Mouse (Mus musculus): Measurements from ENCODE around the gene H2-DMa. TPM values are rescaled to one million over a fixed set of nuclear protein-coding genes. Genes with fewer than 3 reads are reported as not detected.
"Not testable (repeated sequence)": the region's sequence is repeated elsewhere in the genome, so short reads cannot be mapped to it uniquely, and the experiment has no call there.

H2-DMa gene
- polyA plus RNA-seq, 1 experiment, result 177 TPM

DNA sequence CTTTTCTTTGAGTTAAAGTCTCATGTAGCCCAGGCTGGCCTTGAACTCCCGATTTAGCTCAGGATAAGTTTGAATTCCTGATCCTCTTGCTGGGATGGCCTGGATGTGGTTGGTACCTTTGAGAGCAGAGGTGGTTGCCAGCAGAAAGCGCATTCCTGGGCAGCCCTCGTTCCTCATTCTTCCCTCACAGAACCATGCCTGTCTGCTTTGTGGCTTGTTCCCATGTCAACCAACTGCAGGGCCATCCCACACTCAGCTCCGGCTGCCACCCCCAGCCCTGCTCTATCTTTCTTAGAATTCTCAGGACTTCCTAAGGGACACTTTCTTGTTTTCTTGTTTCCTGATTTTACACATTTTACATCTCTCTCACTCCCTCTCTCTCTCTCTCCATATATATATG, 22.1 kb downstream of the H2-DMa start:
- no peak for TF ChIP-seq CTCF (IDR thresholded peaks at IDR 0.05; ENCODE audit: borderline replicate concordance, control insufficient read depth, extremely low read depth, insufficient read depth, low read length, poor library complexity)
- TF ChIP-seq POLR2A (IDR thresholded peaks at IDR 0.05; ENCODE audit: control insufficient read depth, extremely low read depth, insufficient read depth, low read length, poor library complexity), result no peak
- H3K36me3 ChIP-seq (ENCODE audit: control insufficient read depth, insufficient read depth, low read length), result no peaks in the 10 kb centered on the region
- H3K27ac ChIP-seq (ENCODE audit: control insufficient read depth, insufficient read depth, low read length), result no peak overlapping the region
- no peaks in the 10 kb centered on the region for H3K27me3 ChIP-seq (ENCODE audit: control insufficient read depth, insufficient read depth, low read length)
- H3K4me3 ChIP-seq (ENCODE audit: control insufficient read depth, insufficient read depth, low read length), result no peak overlapping the region
- DNase-seq, result no peak
- 41% methylated on average over 4 of the region's 4 CpGs for WGBS
- H3K4me1 ChIP-seq (replicated peaks; ENCODE audit: control insufficient read depth, insufficient read depth, low read length), result peaks cover 35% of the 10 kb centered on the region

DNA sequence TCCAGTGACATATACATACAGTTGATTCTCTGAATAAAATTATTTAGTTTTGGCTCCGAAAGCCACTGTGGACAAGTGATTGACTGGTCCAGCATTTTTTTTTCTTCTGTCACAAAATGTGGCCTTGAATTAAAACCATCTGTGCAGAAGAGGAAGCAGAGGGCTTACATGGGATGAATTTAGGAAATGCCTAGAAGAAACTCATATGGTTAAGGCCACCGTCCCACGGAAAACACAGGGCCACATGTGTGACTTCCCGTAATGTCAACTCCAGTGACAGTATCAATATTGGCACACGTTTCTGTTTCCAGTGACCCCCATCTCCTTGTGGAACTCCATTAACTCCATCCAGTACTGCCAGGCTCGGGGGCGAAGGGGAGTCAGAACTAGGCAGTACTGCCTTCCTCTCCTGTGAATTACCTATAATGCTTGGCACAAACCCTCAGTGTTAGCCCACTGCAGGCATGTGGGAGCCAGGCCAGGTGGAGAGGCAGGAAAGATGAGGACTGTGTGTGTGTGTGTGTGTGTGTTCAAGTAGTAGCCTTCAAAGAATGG, 23.2 kb downstream of the H2-DMa start:
- TF ChIP-seq CTCF (IDR thresholded peaks at IDR 0.05; ENCODE audit: borderline replicate concordance, control insufficient read depth, extremely low read depth, insufficient read depth, low read length, poor library complexity) (no peak), POLR2A (IDR thresholded peaks at IDR 0.05; ENCODE audit: control insufficient read depth, extremely low read depth, insufficient read depth, low read length, poor library complexity) (no peak)
- Histone ChIP-seq H3K27ac (ENCODE audit: control insufficient read depth, insufficient read depth, low read length) (peak overlapping the region; percentile 87), H3K27me3 (ENCODE audit: control insufficient read depth, insufficient read depth, low read length) (no peaks in the 10 kb centered on the region), H3K36me3 (ENCODE audit: control insufficient read depth, insufficient read depth, low read length) (no peaks in the 10 kb centered on the region), H3K4me1 (replicated peaks; ENCODE audit: control insufficient read depth, insufficient read depth, low read length) (peaks cover 27% of the 10 kb centered on the region), H3K4me3 (ENCODE audit: control insufficient read depth, insufficient read depth, low read length) (peak overlapping the region; percentile 8; the same call in 1 of the 2 replicates)
- no peak for DNase-seq
- 44% methylated on average over 7 of the region's 7 CpGs for WGBS

DNA sequence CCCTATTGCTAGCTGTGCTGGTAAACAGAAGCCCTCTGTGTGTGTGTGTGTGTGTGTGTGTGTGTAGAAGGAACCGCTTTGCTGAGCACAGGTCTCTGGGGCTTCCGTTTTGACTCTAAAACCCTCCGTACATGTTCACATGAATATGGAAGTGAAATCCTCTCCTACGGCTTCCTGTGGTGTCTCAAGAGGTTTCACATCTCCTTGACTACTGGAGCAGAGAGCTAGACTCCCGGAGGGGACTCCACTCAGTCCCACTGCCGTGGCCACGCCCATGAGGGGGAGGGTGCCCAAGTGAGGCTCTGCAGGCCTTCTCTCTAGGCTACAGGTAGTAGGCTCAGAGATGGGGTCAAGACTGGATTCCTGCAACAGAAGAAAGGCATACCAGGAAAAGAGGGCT, 23.7 kb downstream of the H2-DMa start, which contains the start of gene H2-DMb2:
Gene H2-DMb2 (plus strand): TSS at position 275 of the 400 bp plus-strand sequence.
- no peak for TF ChIP-seq CTCF (IDR thresholded peaks at IDR 0.05; ENCODE audit: borderline replicate concordance, control insufficient read depth, extremely low read depth, insufficient read depth, low read length, poor library complexity)
- TF ChIP-seq POLR2A (IDR thresholded peaks at IDR 0.05; ENCODE audit: control insufficient read depth, extremely low read depth, insufficient read depth, low read length, poor library complexity), result no peak
- 4% methylated on average over 7 of the region's 7 CpGs for WGBS
- Histone ChIP-seq H3K36me3 (ENCODE audit: control insufficient read depth, insufficient read depth, low read length) (no peaks in the 10 kb centered on the region), H3K4me3 (ENCODE audit: control insufficient read depth, insufficient read depth, low read length) (peak within 1 kb of the TSS; percentile 8), H3K27me3 (ENCODE audit: control insufficient read depth, insufficient read depth, low read length) (no peaks in the 10 kb centered on the region), H3K4me1 (replicated peaks; ENCODE audit: control insufficient read depth, insufficient read depth, low read length) (peaks cover 27% of the 10 kb centered on the region), H3K27ac (ENCODE audit: control insufficient read depth, insufficient read depth, low read length) (peak within 1 kb of the TSS; percentile 87)
- peak; percentile 87 for DNase-seq

GRCm38 (mm10) chr17:34143461-34143860, 24.1 kb downstream of the H2-DMa start:
- H3K27ac ChIP-seq (ENCODE audit: control insufficient read depth, insufficient read depth, low read length), result peak overlapping the region; percentile 87
- DNase-seq, result no peak
- no peaks in the 10 kb centered on the region for H3K27me3 ChIP-seq (ENCODE audit: control insufficient read depth, insufficient read depth, low read length)
- TF ChIP-seq POLR2A (IDR thresholded peaks at IDR 0.05; ENCODE audit: control insufficient read depth, extremely low read depth, insufficient read depth, low read length, poor library complexity) (no peak), CTCF (IDR thresholded peaks at IDR 0.05; ENCODE audit: borderline replicate concordance, control insufficient read depth, extremely low read depth, insufficient read depth, low read length, poor library complexity) (no peak)
- H3K36me3 ChIP-seq (ENCODE audit: control insufficient read depth, insufficient read depth, low read length), result no peaks in the 10 kb centered on the region
- no peak overlapping the region; the same call in 1 of the 2 replicates for H3K4me3 ChIP-seq (ENCODE audit: control insufficient read depth, insufficient read depth, low read length)
- WGBS, result 15% methylated on average over 5 of the region's 5 CpGs
- H3K4me1 ChIP-seq (replicated peaks; ENCODE audit: control insufficient read depth, insufficient read depth, low read length), result peaks cover 27% of the 10 kb centered on the region

- H3K27me3 ChIP-seq (ENCODE audit: control insufficient read depth, insufficient read depth, low read length); H3K27ac ChIP-seq (ENCODE audit: control insufficient read depth, insufficient read depth, low read length); DNase-seq; H3K36me3 ChIP-seq (ENCODE audit: control insufficient read depth, insufficient read depth, low read length); H3K4me3 ChIP-seq (ENCODE audit: control insufficient read depth, insufficient read depth, low read length): not testable (repeated sequence)
- WGBS, result 75% methylated on average over 4 of the region's 4 CpGs
- H3K4me1 ChIP-seq (replicated peaks; ENCODE audit: control insufficient read depth, insufficient read depth, low read length), result peaks cover 27% of the 10 kb centered on the region
These were observed 24.9 kb downstream of the H2-DMa start for GRCm38 (mm10) chr17:34144221-34144620.

- Histone ChIP-seq H3K27ac (ENCODE audit: control insufficient read depth, insufficient read depth, low read length) (peak overlapping the region; percentile 63), H3K4me1 (replicated peaks; ENCODE audit: control insufficient read depth, insufficient read depth, low read length) (peaks cover 27% of the 10 kb centered on the region), H3K27me3 (ENCODE audit: control insufficient read depth, insufficient read depth, low read length) (no peaks in the 10 kb centered on the region), H3K36me3 (ENCODE audit: control insufficient read depth, insufficient read depth, low read length) (no peaks in the 10 kb centered on the region), H3K4me3 (ENCODE audit: control insufficient read depth, insufficient read depth, low read length) (no peak overlapping the region; the same call in 1 of the 2 replicates)
- 41% methylated on average over 3 of the region's 3 CpGs for WGBS
- TF ChIP-seq POLR2A (IDR thresholded peaks at IDR 0.05; ENCODE audit: control insufficient read depth, extremely low read depth, insufficient read depth, low read length, poor library complexity) (no peak), CTCF (IDR thresholded peaks at IDR 0.05; ENCODE audit: borderline replicate concordance, control insufficient read depth, extremely low read depth, insufficient read depth, low read length, poor library complexity) (no peak)
- no peak for DNase-seq
These were observed 25.6 kb downstream of the H2-DMa start for GRCm38 (mm10) chr17:34144960-34145371.

- 43% methylated on average over 4 of the region's 4 CpGs for WGBS
- peak; percentile 36 for DNase-seq
- no peaks in the 10 kb centered on the region for H3K27me3 ChIP-seq (ENCODE audit: control insufficient read depth, insufficient read depth, low read length)
- peak within 1 kb of the TSS; percentile 3; the same call in 1 of the 2 replicates for H3K4me3 ChIP-seq (ENCODE audit: control insufficient read depth, insufficient read depth, low read length)
- peaks cover 3% of the 10 kb centered on the region; the same call in 1 of the 2 replicates for H3K4me1 ChIP-seq (replicated peaks; ENCODE audit: control insufficient read depth, insufficient read depth, low read length)
- H3K27ac ChIP-seq (ENCODE audit: control insufficient read depth, insufficient read depth, low read length), result peak within 1 kb of the TSS; percentile 19; the same call in 1 of the 2 replicates
- no peaks in the 10 kb centered on the region for H3K36me3 ChIP-seq (ENCODE audit: control insufficient read depth, insufficient read depth, low read length)
- no peak for TF ChIP-seq CTCF (IDR thresholded peaks at IDR 0.05; ENCODE audit: borderline replicate concordance, control insufficient read depth, extremely low read depth, insufficient read depth, low read length, poor library complexity)
- no peak for TF ChIP-seq POLR2A (IDR thresholded peaks at IDR 0.05; ENCODE audit: control insufficient read depth, extremely low read depth, insufficient read depth, low read length, poor library complexity)
These were observed 33.6 kb downstream of the H2-DMa start, which contains the start of gene H2-DMb1 for GRCm38 (mm10) chr17:34152923-34153322. TSS of gene H2-DMb1 (plus strand) at chr17:34153072.
